Mouse (Mus musculus): ENCODE measurements at regions not wholly inside any gene's neighbourhood (a gene's known extent, or its start where the extent isn't known, plus 50 kb on each side); places are given as distances from the start of the nearest gene placed in this dataset.

DNA sequence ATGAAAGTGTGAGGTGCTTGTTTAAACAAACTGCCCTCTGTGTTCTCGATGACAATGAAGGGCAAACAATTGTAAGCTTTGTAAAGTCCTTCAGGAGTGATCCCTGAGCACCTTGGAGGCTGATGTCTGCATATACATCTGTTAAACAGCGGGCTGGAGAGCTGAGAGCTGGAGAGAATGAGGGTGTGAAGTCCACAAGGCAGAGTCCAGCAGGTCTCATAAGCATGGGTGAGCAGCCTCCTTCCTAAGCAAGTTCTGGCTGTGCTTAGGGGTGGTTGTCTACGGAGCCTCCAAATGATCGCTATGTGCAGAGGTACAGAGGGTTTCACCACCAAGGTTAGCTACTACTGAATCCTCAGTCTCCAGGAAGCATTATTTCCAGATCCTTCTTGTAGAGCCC is 350.2 kb downstream of the Ankrd50 start:
- intact Hi-C loops (cut with DNase I), result no loop called here

DNA sequence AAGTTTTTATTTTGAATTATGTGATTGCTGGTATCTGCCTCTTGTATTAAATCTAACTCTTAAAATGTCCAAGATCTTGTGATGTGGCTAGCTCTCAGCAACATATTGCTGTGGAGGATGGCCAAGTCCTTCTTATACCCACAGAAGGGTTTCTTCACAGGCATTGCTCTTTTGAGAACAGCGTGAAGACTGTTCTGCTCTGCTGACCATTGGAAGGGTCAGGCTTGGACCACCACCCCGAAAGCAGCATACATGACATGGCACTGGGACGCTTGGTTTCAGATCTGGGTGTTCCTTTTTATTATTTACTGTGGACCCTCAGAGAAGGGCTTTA is 352.8 kb downstream of the Ankrd50 start:
- intact Hi-C loops (cut with DNase I), result no loop called here

DNA sequence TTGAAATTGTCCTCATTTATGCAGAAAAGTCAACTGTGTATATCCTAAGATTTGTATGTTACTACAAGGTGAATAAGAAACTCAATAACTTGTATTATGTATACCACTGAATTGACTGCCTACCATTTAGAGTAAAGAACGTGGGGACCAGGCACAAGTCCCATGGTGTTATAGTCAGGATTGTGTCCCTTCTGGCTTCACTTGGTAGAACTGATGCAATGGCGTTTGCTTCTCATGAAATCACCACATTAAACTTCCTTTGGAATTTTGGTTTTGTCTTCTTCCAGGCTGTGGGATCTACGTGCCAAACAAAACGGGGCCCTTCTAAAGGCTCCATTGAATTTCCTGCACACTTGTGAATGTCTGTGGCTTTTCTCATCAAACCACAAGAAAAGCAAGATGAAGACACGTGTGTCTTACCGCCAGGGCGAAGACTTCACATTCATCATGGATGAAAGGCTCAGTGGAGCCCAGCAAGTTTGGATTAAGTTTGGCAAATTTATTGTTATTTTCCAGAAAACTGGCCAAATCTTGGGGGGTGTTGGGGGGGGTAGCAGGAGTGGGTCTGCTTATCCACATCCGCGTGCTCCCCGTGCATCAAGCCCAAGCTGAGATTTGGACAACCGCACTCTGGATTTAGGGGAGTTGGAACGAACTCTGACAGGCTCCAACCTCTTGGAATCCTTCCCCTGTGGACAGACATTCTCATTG is 353.3 kb downstream of the Ankrd50 start:
- intact Hi-C loops (cut with DNase I), result no loop called here

DNA sequence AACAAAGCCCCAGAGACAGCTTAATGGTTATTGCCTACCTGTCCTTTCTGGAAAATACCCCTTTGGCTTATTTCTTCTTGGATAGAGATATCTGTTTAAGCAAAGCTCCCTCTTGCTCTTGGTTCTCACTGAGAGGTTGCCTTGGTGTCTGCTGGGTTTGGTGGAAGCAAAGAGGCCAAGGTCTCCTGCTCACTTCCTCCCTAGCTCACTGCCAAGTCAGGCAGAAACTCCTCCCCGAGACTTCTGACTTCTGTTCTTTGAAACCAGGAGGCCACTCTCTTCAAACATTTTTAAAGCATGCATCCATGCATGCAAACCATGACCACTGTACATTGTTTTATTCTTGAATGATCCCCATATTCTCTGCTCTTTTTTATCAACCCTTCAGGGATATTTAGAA is 354.6 kb downstream of the Ankrd50 start:
- intact Hi-C loops (cut with DNase I), result no loop called here

DNA sequence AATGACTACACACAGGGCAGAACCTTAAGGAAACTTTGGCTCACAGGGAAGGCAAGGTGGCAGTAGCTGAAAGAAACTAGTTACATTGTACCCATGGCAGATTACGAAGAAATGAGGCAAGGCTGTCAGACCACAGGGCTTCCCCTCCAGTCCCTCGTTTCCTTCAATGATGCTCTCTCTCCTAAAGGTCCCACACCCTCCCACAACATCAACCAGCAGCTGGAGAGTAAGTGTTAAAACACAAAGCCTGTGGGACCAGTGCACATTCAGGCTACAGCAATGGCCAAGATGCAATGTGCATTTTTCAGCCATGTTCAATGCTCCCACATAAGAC is 355.5 kb downstream of the Ankrd50 start:
- intact Hi-C loops (cut with DNase I), result no loop called here

DNA sequence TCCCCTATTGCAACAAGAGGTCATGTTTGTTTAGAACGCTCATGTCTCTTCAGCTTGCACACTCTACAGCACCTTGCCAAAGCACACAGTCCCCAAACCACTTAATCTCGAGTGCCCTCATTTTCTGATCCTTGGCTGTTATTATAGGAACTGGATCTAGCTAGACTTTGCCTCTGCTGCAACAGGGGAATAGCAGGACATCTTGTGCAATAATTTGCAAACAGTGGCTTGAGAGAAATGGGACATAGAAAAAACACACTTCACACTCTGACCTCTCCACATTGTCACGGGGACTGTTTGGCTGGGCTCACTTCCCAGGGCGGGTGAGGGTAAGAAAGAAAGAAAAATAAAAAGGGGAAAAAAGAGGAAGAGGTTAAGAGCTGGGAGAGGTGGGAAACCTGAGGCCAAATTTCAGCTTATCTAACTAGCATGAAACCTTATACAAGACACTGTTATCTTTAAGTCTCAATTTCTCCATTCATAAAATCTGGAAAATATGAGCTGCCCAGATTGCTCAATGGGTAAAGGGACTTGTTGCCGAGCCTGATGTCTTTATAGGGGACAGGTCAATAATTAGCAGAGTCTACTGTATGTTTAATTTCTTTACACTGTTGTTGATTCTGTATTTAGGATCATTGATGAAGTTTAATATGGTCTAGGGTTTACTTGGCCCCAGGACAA is 356.0 kb downstream of the Ankrd50 start:
- intact Hi-C loops (cut with DNase I), result no loop called here

DNA sequence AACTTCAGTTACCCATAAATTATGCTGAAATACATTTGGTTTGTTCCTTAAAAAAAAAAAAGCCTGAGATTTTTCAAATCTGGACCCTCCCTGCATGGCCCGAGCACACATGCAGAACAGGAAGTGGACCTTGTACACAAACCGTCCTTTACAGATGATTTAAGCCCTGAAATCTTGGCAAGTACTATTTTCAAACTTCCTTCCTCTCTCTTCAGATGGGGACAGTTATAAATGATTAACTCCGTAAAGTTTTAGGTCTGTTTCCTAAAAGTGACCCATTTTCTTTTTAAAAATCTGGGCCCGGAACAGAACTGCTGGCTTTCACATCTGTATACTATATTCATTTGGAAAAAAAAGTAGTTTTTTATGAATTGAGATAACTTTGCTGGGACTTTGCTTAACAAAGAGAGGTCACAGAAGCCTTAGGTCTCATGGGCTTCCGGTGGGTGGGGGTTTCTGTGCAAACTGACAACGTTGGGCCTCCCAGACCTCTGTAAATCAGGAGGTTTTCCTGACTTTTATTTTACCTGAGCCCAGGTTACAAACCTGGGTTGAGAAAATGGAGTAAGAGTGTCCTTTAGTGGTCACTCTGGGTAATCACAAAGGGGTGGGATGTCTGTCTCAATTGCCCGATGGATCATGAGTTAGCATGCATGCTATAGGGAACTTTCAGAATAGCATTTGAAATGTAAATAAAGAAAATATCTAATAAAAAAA is 368.4 kb downstream of the Ankrd50 start:
- intact Hi-C loops (cut with DNase I), result no loop called here

DNA sequence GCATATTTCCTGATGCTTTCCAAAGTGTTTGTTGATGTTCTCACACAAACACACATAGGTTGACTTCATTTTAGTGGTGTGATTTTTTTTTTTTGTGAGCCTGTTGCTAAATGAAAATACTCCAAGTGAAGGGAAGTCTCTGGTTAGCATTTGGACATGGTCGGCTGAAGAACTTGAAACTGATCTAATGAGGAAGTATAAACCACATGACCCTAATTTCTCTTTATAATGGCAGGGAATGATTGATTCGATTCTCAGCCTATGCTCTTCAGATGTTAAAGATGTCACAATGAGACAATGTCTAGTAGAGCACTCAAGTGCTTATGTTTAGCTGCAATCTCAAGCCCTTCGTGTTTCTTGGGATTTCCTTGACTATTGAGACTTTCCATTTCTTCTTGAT is 372.1 kb downstream of the Ankrd50 start:
- intact Hi-C loops (cut with DNase I), result no loop called here

DNA sequence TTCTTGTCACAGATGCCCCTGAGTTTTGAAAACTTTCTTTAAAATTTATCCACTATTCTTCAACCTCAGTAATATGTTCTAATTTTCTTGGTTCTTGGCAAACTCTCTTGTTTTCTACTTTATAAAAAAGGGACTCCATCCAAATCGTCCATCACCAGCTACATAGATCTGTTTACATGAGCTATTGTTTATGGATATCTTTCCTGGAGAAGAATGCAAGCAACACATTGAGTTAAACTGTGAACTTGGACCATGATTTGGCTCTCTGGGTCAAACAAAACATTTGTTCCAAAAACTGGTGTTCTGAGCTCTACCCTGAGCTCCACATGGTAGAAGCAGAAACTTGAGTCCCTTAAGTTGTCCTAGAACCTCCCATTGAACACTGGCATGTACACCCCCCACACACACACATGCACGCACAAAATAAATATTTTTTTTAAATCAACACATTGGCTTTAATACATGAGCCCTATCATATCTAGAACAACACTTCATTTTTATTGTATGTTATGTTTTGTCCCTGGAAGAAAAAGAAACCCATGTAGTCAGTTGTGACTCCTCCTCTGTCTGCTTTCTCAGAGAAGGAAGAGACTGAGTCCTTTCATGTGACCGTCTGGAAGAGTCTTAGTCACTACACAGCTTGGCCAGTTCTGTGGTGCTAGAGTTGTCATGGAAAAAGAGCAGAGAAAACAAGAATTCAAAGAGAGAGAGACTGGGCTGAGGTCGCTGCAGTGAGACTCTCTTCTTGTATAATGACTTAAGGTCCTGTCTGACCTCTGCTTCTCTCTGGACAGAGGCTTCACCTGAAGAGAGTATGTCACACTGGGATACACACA is 379.4 kb downstream of the Ankrd50 start:
- intact Hi-C loops (cut with DNase I), result no loop called here

DNA sequence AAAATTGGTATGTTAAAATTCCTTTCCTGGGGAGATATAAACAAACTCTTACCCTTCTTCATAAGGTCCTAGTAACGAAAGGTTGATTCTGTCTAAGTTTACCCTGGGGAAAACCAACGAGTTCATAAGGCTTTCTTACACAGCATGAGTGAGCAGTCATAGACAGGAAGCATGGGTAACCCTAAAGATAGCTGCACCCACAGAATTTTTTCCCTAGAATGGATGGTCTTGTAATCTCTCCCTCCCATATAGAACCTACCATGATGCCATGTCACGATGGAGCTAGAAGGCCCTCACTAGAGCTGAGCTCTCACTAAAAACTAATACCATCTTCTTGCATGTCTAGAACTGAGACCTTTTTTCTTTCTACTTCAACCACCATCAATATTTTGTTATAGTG is 380.1 kb upstream of the Gm5148 start:
- intact Hi-C loops (cut with DNase I), result no loop called here

DNA sequence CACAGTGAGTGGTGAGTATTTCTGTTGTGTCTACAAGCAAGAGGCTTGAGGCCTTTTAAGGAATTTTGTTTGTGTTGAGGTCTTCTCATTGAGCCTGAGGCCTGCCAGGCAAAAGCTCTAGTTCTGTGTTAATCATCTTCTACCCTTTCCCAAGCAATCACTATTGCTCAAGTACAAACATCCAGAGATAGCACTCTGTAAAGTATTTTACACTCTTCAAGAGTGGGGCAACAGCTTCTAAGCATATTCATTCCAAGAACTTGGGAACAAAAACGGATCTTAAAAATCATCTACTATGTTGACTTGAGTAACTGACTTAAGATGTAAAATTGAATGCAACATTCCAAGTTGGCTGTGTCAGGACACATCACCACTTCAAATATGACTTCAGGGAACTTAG is 378.7 kb upstream of the Gm5148 start:
- intact Hi-C loops (cut with DNase I), result no loop called here

DNA sequence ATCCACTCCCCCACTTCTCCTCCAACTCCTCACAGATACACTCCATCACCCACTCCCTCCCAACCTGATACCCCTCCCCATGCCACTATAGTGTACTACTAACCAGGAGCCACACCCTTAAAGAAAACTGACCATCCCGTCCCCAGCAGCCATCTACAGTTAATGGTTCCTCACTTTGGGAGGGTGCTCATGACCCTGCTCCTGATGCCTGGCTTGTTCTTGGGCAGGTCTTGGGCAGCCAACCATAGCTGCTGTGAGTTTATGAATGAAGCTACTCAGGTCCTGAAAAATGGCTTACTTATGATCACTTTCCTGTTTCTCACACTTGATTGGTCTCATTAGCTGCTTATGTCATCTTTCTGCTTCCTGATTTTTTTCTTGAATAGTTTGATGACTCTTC is 377.9 kb upstream of the Gm5148 start:
- intact Hi-C loops (cut with DNase I), result no loop called here

DNA sequence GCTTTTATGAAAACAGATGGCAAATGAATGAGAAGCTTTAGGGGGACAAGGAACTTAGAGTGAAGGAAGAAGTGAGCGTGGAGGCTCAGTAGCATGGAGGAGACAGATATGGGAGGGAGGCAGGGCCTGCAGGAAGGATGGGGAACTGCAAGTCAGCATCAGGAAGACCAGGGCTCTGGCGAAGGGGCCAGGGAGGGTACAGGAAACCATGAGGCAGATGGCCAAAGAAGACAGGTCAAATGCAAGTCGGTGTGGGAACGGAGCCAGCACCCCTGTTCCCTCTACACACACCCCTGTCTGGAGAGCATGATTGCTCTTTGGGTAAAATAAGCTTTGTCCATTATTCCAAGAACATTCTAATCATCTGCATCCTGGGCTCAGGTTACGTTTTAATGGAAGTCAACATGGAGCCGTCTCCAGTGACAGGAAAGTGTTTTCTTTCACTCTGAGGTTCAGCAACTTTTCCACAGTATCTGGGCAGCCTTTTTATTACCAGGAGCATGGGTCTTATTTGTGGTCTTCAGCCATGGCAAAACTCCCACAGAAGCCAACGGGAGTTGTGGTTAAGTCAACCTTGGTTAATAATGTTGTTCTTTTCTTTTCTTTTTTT is 370.2 kb upstream of the Gm5148 start:
- intact Hi-C loops (cut with DNase I), result no loop called here

DNA sequence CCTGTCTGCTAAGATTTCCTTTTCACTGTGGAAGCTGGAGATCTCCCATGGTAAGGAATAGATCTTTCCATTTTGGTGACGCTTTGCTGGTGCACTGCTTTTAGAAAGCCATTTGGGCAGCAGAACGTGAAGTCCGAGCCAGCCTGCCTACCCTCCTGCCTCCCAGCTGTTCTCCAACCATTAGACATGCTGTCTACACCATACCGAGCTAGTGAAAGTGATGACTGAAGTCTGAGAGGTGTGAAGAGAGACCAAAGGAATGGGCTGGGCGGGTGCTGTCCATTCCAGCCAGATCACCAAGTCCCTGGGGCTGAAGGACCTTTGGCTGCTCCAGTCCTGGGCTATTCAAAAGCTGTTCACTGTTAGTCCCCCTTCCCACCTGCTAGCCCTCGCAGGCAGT is 360.3 kb upstream of the Gm5148 start:
- intact Hi-C loops (cut with DNase I), result no loop called here

DNA sequence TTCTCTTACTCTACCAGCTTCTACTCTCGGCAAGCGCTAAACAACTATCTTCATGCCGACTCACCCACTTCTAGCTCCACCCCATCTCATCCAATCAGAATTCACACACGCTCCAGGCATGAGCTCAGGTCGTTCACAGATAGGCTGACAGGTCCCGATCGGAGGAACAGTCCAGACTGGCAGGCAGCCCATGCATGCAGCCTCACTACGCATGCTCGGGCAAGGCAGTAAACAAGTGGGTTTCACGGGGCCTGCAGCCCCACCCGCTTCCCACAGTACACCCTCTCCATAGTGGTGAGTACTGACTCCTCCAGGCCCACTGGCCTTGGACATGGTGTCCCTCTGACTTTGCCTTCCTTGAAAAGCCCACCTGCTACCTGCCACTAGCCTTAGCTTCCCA is 358.1 kb upstream of the Gm5148 start:
- intact Hi-C loops (cut with DNase I), result no loop called here

DNA sequence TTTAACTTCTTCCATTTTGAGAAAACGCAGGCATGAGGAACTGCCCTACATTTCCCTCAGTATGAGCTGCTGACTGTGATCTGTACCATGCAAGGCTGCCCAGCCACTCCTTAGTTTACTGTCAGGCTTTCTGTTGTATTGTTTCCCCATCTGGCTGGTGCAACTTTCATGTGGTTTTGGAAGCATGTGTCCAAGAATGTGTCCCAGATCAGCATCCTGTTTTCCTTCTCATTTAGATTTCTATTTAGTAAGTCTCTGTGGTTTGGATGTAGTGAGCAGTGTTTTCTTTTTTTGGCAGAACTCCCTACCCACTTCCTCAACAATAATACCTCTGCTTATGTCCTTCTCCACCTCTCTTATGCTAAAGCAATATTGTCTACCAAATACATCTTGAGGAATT is 352.5 kb upstream of the Gm5148 start:
- intact Hi-C loops (cut with DNase I), result no loop called here

DNA sequence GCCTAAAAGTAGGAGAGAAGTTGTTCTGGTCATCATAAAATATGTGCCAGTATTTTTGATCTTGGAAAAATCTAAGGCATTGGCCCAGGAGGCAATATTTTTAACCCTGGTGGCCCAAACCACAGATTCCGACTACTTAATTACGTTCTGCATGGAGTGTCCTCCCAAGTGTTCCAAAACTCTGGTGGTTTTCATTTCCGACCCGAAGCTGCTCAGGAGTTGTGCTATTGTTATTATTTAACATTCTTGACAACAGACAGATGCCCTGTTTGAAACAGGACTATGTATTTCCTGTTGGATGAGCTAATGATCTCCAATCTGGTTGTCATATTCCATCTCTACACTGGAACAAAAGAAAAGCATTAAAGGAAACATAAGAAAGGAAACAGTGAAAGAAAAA is 349.7 kb upstream of the Gm5148 start:
- intact Hi-C loops (cut with DNase I), result no loop called here

DNA sequence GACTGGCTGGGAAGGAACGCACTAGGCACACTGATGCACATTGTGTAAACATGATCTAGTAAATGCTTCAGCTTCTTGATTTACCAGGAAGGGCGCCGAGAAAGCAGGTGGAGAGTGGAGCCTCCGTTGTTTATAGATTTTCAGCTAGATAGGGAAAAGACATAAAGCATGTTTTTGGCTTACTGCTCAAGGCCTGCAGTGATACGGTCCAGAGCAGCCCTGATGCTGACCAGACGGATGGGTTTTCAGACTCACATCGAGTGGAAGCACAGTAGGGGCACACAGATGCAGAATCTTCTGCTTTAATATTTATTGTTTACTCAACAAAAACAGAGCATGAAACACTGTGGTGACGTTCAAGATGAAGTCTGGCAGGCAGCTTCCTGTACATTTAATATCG is 331.3 kb upstream of the Gm5148 start:
- intact Hi-C loops (cut with DNase I), result no loop called here

DNA sequence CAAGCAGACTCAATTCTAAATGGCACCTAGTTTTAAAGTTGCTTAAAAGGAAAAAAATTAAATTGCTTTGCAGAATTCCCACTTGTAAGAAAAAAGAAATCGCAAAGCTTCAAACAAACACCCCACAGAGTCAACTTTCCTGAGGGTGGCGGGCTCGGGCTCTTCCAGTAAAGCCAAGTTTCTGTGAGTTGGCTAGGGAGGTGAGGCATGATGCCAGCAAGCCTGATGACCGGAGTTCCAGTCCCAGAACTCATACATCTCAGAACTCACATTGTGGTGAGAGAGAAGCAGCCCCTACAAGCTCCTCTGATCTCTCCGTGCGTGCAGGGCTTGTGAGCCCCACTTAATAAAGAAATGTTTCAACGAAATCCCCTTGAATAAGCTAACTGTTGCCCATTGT is 328.7 kb upstream of the Gm5148 start:
- intact Hi-C loops (cut with DNase I), result no loop called here

DNA sequence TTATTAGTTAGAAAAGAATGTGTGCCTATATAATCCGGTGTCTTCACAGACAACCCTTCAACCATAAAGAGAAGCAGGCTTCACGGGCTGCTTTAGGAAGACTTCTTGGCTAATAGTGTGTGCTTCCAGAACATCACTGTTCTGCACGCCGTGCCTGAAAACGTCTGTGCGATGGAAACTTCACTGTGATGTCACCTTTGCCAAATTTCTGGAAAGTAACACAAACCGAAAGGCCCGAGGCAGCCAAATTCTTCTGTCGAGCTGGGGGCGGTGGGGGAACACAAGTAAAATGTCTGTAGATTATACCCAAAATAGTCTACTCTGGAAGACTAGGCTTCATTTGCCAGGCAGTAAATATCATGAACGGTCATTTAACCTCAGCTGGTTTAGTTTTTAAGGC is 327.5 kb upstream of the Gm5148 start:
- intact Hi-C loops (cut with DNase I), result no loop called here

DNA sequence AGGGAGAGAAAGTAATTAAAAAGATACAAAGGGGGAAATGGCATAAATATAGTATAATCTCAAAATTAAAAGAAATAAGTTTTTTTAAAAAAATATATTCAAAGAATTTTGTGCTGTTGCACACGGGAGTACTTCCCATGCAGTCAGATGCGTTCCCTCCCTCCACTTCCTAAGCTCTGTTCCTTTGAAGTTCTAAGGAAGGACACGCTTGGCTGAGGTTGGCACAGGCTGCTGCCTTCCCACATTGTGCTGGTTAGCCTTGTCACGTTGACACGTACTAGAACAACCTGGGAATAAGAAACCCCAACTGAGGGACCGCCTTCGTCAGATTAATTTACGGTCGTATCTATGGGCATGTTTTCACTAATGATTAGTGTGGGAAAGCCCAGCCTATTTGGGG is 326.6 kb upstream of the Gm5148 start:
- intact Hi-C loops (cut with DNase I), result no loop called here

DNA sequence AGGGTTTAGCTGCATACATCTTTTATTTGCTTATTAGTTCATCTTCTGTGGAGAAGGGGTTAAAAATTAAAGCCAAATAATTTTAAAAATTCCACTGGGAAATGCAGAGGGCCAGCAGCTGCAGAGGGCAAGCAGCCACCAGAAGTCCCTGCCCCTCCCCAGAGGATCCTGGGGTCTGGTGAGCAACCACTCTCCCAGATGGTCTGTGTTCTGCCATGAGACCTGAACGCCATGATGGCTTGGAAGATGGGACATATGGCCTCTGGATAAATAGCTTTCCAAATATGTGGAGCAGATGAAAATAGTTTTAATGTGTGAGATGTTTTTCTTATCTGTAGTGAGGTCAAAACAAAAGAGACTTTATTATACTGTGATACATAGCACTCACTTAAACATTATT is 326.1 kb upstream of the Gm5148 start:
- intact Hi-C loops (cut with DNase I), result no loop called here

Measured in adrenal gland (tissue).